ENCODE assay signal across 18 mouse cellular contexts in genomic region chr2:30918126-30918525, GRCm38 (mm10). TPM values are rescaled to one million over a fixed set of nuclear protein-coding genes. Genes with fewer than 3 reads are reported as not detected.
A peak's percentile ranks its signal among the peaks of the same experiment; 100 is the strongest.
DNase-seq lines count a peak whose midpoint lies in the region; ATAC-seq and TF ChIP-seq lines count a peak whose summit lies in the region.
"Had no signal": no experiment of that assay in that cellular context is flagged by ENCODE, and none has a peak within 500 bp of the region (broad histone marks: within the 10 kb centered on the region; RNA-seq: fewer than 3 reads in every experiment).

No protein-coding gene starts in this region.

- H3K36me3 ChIP-seq in lung, embryonic 14.5 days (ENCODE audit: insufficient read depth): no peaks in the 10 kb centered on the region
- H3K36me3 ChIP-seq in embryonic facial prominence, embryonic 12.5 days: no peaks in the 10 kb centered on the region
- H3K36me3 ChIP-seq in stomach, embryonic 14.5 days (ENCODE audit: control insufficient read depth, insufficient read depth, low read length): no peaks in the 10 kb centered on the region
- H3K36me3 ChIP-seq: neural tube, embryonic 13.5 days had no signal

- no peak for DNase-seq in gastrocnemius, adult 2 months
- DNase-seq in gastrocnemius, postnatal 14 days: no peak
- no peak for DNase-seq in lung, embryonic 14.5 days
- no peak for DNase-seq in lung, postnatal 4 days
- no peak for DNase-seq in liver
- DNase-seq in spleen, adult 12 weeks (ENCODE audit: low spot score): no peak
- DNase-seq: adrenal gland, postnatal 36 days; cerebellum, adult 2 months; gastrocnemius, postnatal 25 days; heart, postnatal 4 days; lung, adult 18-20 months; right cerebral cortex, postnatal 14 days had no signal

- no peak overlapping the region for H3K9ac ChIP-seq in lung, embryonic 14.5 days
- H3K9ac ChIP-seq in embryonic facial prominence, embryonic 12.5 days: no peak overlapping the region
- no peak overlapping the region for H3K9ac ChIP-seq in stomach, embryonic 14.5 days (replicated peaks; ENCODE audit: low read depth, low read length)
- H3K9ac ChIP-seq: neural tube, embryonic 13.5 days had no signal

- H3K9me3 ChIP-seq in lung, embryonic 14.5 days (ENCODE audit: low read depth, low read length): no peaks in the 10 kb centered on the region
- no peaks in the 10 kb centered on the region for H3K9me3 ChIP-seq in embryonic facial prominence, embryonic 12.5 days
- no peaks in the 10 kb centered on the region for H3K9me3 ChIP-seq in stomach, embryonic 14.5 days (ENCODE audit: control insufficient read depth, low read depth, low read length)
- H3K9me3 ChIP-seq: neural tube, embryonic 13.5 days had no signal

- H3K27me3 ChIP-seq in lung, embryonic 14.5 days (ENCODE audit: insufficient read depth, low read length): no peaks in the 10 kb centered on the region
- H3K27me3 ChIP-seq in embryonic facial prominence, embryonic 12.5 days: no peaks in the 10 kb centered on the region
- no peaks in the 10 kb centered on the region for H3K27me3 ChIP-seq in stomach, embryonic 14.5 days (ENCODE audit: control insufficient read depth, insufficient read depth, low read length)
- H3K27me3 ChIP-seq: neural tube, embryonic 13.5 days; Patski had no signal

- no peak overlapping the region for H3K4me2 ChIP-seq in lung, embryonic 14.5 days
- no peak overlapping the region for H3K4me2 ChIP-seq in embryonic facial prominence, embryonic 12.5 days (replicated peaks)
- H3K4me2 ChIP-seq in stomach, embryonic 14.5 days (replicated peaks; ENCODE audit: low read depth, low read length): no peak overlapping the region
- H3K4me2 ChIP-seq: neural tube, embryonic 13.5 days had no signal

- H3K4me3 ChIP-seq in gastrocnemius, adult 2 months: no peak overlapping the region
- H3K4me3 ChIP-seq in lung, embryonic 14.5 days (ENCODE audit: low read depth, low read length): no peak overlapping the region
- no peak overlapping the region for H3K4me3 ChIP-seq in embryonic facial prominence, embryonic 12.5 days
- no peak overlapping the region for H3K4me3 ChIP-seq in stomach, embryonic 14.5 days (ENCODE audit: low read depth, low read length)
- H3K4me3 ChIP-seq: neural tube, embryonic 13.5 days had no signal

- H3K27ac ChIP-seq in gastrocnemius, adult 2 months: peak overlapping the region; percentile 20
- peak overlapping the region; percentile 22; the same call in 1 of the 2 replicates for H3K27ac ChIP-seq in lung, embryonic 14.5 days (ENCODE audit: low read depth)
- H3K27ac ChIP-seq in embryonic facial prominence, embryonic 12.5 days: peak overlapping the region; percentile 57; the same call in 1 of the 2 replicates
- peak overlapping the region; percentile 39; the same call in 1 of the 2 replicates for H3K27ac ChIP-seq in stomach, embryonic 14.5 days (ENCODE audit: low read length)
- H3K27ac ChIP-seq: neural tube, embryonic 13.5 days had no signal

- no peak for TF ChIP-seq CTCF in gastrocnemius, adult 2 months (IDR thresholded peaks at IDR 0.05)
- TF ChIP-seq CTCF in lung, embryonic 14.5 days (IDR thresholded peaks at IDR 0.05; ENCODE audit: low read depth): no peak

- intact Hi-C loops in gastrocnemius, adult 2 months (cut with DNase I): no loop called here
- intact Hi-C loops in gastrocnemius, postnatal 14 days (cut with DNase I; ENCODE audit: low total_unique reads): no loop called here

- WGBS in lung, embryonic 14.5 days: 51% methylated on average over 6 of the region's 6 CpGs
- 59% methylated on average over 6 of the region's 6 CpGs for WGBS in embryonic facial prominence, embryonic 12.5 days
- 65% methylated on average over 6 of the region's 6 CpGs for WGBS in stomach, embryonic 14.5 days

- no peak for ATAC-seq in lung, embryonic 14.5 days (ENCODE audit: insufficient read depth)
- ATAC-seq in embryonic facial prominence, embryonic 12.5 days (ENCODE audit: insufficient number of reproducible peaks, insufficient read depth, low FRiP score, low TSS enrichment): no peak
- no peak for ATAC-seq in stomach, embryonic 14.5 days (ENCODE audit: insufficient number of reproducible peaks, insufficient read depth, low FRiP score, low read depth)
- ATAC-seq: activated CD4-positive, CD25-positive, alpha-beta regulatory T cell, adult 4 months had no signal

- peaks cover 10% of the 10 kb centered on the region for H3K4me1 ChIP-seq in lung, embryonic 14.5 days (ENCODE audit: insufficient read depth)
- H3K4me1 ChIP-seq in embryonic facial prominence, embryonic 12.5 days: peaks cover 15% of the 10 kb centered on the region
- 0 out of 2 replicates have a peak, but pooled peaks cover 3% of the 10 kb centered on the region for H3K4me1 ChIP-seq in stomach, embryonic 14.5 days (ENCODE audit: control insufficient read depth, insufficient read depth, low read length)

RNA-seq across cellular contexts. Expression of gene Ptges, which starts 11.5 kb away (rescaled TPM):
- 1 to 10 TPM; 2.9 to 3.7 TPM for total RNA-seq in gastrocnemius, adult 2 months (2021)
- total RNA-seq in gastrocnemius, postnatal 14 days (2021): 1 to 10 TPM; 6.3 to 9.7 TPM
- 17.7 and 18.4 TPM in 2 replicates for polyA plus RNA-seq in lung, embryonic 14.5 days (2014; fragmentation: Nextera tagmentation; extraction: Ambion mirVana)
- polyA plus RNA-seq in embryonic facial prominence, embryonic 12.5 days (2016; fragmentation: Nextera tagmentation; extraction: Ambion mirVana): 11.6 and 12.0 TPM in 2 replicates
- 6.5 and 9.2 TPM in 2 replicates for polyA plus RNA-seq in stomach, embryonic 14.5 days (2014; fragmentation: Nextera tagmentation; extraction: Ambion mirVana)
- total RNA-seq: common myeloid progenitor, adult 5-6 weeks had no signal

RNA-seq across cellular contexts. Expression of gene Tor1b, which starts 34.6 kb away (rescaled TPM):
- total RNA-seq in gastrocnemius, adult 2 months (2021): 10 to 100 TPM; 23.4 to 24.0 TPM
- 10 to 100 TPM; 17.7 to 18.7 TPM for total RNA-seq in gastrocnemius, postnatal 14 days (2021)
- 41.0 and 41.8 TPM in 2 replicates for polyA plus RNA-seq in lung, embryonic 14.5 days (2014; fragmentation: Nextera tagmentation; extraction: Ambion mirVana)
- polyA plus RNA-seq in embryonic facial prominence, embryonic 12.5 days (2016; fragmentation: Nextera tagmentation; extraction: Ambion mirVana): 31.5 and 31.9 TPM in 2 replicates
- polyA plus RNA-seq in stomach, embryonic 14.5 days (2014; fragmentation: Nextera tagmentation; extraction: Ambion mirVana): 35.4 and 39.1 TPM in 2 replicates

RNA-seq across cellular contexts. Expression of gene Tor1a, which starts 49.6 kb away (rescaled TPM):
- 1 to 10 TPM; 6.9 to 8.5 TPM for total RNA-seq in gastrocnemius, adult 2 months (2021)
- total RNA-seq in gastrocnemius, postnatal 14 days (2021): 10 to 100 TPM; 11.2 to 11.7 TPM
- polyA plus RNA-seq in lung, embryonic 14.5 days (2014; fragmentation: Nextera tagmentation; extraction: Ambion mirVana): 66.4 and 71.6 TPM in 2 replicates
- 82.8 and 83.2 TPM in 2 replicates for polyA plus RNA-seq in embryonic facial prominence, embryonic 12.5 days (2016; fragmentation: Nextera tagmentation; extraction: Ambion mirVana)
- polyA plus RNA-seq in stomach, embryonic 14.5 days (2014; fragmentation: Nextera tagmentation; extraction: Ambion mirVana): 66.0 and 68.6 TPM in 2 replicates
